Mouse (Mus musculus): ENCODE results near the gene Cep95. TPM values are rescaled to one million over a fixed set of nuclear protein-coding genes. Genes with fewer than 3 reads are reported as not detected.

Cep95 gene
- polyA plus RNA-seq, 1 experiment: 1.0 TPM

DNA sequence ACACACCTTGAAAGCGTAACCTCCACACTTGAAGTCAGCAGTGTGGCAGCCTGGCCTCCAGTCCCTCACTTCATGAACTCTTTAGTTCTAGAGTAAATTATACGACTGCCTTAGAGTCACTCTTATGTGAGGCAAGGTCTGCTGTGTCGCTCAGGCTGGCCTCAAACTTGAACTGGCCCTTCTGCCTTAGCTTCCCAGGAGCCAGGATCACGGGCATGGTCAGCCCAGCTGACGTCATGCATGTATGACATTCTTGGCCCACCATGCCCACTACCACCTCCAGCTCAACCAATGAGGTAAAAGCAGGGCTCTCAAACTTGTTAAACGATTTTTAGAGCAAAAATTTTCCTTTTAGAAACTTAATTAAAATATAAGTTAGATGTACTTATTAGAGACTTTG lies 32.3 kb downstream of the Cep95 start:
- no peak for TF ChIP-seq GATA1 (IDR thresholded peaks at IDR 0.05; ENCODE audit: low read length)

DNA sequence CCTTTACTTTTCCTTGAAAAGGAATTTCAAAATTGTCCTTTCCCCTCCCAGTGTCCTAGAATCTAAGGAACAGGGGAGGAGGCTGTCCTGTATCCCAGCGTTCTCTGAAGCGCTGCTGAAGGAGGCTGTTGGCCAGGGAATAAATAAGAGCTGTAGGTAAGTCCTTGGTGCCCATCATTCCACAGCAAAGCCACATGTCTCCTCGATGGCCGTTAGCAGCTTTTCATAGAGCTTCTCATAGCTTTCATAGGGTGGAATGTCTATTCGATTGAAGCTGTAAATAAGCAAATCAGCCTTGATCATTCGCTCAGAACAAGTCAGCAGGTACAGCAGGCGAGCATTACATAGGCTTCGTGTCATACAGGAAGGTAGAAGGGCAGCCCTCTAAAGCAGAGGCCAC lies 33.4 kb downstream of the Cep95 start:
- TF ChIP-seq GATA1 (IDR thresholded peaks at IDR 0.05; ENCODE audit: low read length): no peak

DNA sequence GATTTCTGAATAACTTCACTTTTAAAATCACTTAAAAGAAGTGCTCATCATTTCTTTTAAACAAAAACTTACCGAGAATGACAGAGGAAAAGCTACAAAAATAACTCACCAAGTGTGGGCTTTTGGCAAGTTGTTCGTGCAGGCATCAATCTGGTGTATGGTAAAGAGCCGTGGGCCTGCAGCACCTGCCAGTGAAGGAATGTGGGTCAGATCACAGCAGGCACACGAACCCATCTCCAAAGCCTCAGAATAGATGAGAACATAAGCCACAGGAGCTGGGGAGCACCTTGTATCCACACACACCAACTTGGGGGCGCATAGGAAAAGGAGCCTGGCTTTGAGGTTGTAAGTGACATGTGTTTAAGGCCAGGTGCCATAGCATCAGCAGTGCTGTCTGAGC lies 33.9 kb downstream of the Cep95 start:
- no peak for TF ChIP-seq GATA1 (IDR thresholded peaks at IDR 0.05; ENCODE audit: low read length)

DNA sequence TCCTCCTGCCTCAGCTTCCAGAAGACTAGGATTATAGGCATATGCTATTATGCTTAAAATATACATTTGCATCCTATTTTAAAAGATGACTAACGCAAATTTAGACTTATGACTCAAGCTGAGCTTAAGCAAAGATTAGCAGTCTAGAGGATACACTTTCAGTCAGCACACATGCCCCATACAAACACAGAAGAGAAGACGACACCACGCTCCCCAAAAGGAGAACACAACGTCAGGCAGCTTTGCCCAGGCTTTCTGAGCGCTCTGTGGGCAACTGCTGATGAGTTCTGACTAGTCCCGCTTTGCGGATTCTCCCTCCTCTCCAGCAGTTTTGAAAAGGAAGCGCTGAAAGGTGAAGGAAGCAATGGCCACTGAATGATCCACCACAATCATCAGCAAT lies 34.7 kb downstream of the Cep95 start:
- TF ChIP-seq GATA1 (IDR thresholded peaks at IDR 0.05; ENCODE audit: low read length): no peak

DNA sequence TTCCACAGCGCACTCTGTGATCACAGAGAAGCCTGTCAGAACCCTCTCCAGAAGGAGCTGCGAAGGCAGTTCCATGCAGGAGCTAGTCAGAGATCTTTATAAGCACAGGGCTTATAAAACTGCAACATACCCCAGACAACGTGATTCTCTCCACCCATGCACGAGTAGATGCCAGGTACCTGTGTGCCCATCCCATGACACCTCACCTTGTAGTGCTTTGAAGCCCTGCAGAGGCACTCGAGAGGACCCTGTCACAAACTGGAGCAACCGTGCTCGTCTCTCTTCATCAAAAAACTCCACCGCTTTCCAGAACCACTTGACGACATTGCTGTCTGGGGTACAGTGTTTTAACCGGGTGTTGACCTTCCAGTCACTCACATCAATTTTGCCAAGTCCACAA lies 35.4 kb downstream of the Cep95 start:
- no peak for TF ChIP-seq GATA1 (IDR thresholded peaks at IDR 0.05; ENCODE audit: low read length)

DNA sequence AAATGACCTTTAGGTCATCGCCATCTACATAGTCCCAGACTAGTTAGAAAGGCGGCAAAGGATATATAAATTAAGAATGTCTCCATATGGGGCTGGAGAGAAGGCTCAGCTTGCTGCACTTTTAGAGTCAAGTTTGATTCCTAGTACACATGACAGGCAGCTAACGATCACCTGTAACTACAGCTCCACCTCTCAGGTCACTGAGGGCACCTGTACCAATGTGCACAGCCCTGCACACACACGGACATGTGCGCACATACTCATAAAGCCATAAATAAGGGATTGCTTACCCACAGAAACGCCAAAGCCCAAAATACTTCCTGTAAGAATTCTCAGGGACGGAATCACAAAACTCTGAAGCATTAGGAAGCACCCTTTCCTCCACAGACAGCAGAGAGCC lies 39.0 kb downstream of the Cep95 start:
- TF ChIP-seq GATA1 (IDR thresholded peaks at IDR 0.05; ENCODE audit: low read length): no peak

DNA sequence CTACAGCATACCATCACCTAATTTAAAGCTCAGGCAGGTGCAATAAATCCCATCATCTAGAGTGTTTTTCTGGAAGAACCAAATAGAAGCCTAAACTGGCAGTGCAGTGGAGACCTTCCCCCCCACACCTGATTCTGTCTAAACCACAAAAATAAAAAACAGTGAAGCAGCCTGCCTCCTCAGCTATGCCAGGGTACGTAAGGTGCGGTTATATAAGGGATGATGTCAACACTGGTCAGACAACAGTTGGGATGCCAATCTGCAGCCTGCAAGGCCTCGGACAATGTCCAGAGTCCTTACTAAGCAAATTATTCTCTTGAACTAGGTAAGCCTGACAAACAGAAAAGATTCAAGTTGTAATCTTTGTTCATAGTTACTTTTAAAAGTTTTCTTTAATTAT lies 53.0 kb downstream of the Cep95 start:
- TF ChIP-seq GATA1 (IDR thresholded peaks at IDR 0.05; ENCODE audit: low read length): no peak

DNA sequence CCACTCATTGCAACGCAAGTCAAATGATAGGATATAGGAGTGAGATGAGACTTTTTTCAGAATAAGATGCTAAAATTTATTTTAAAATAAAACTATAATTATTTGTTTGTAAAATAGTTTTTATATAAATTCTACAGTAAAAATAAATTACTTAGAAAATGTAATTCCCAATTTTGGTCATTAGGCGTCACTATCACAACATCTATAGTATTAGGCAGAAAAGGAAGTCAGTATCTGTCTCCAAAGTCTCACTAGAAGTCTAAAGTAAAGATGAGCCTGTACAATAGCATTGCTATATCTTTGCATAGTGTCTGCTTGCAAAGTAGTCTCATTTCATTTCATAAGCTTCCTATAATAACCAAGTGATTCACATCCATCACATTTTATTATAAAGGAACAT lies 62.4 kb downstream of the Cep95 start:
- TF ChIP-seq GATA1 (IDR thresholded peaks at IDR 0.05; ENCODE audit: low read length): no peak

Other genes starting within 250 kb of the Cep95 start
- 2.8 and 3.2 TPM in 2 replicates for gene Tex2, start 175.8 kb upstream of the Cep95 start, polyA plus RNA-seq (2012)
- gene Pecam1, start 38.6 kb upstream of the Cep95 start, polyA plus RNA-seq (2012): not detected in 2 replicates
- gene Milr1, start 38.0 kb upstream of the Cep95 start, polyA plus RNA-seq (2012): not detected in 2 replicates
- 2.2 and 2.6 TPM in 2 replicates for gene Polg2, start 9.7 kb upstream of the Cep95 start, polyA plus RNA-seq (2012)
- 1,620 and 1,930 TPM in 2 replicates for gene Ddx5, start 67 bp upstream of the Cep95 start, polyA plus RNA-seq (2012)
- 2.4 and 2.8 TPM in 2 replicates for gene Smurf2, start 131.5 kb downstream of the Cep95 start, polyA plus RNA-seq (2012)
- gene Kpna2, start 210.3 kb downstream of the Cep95 start, polyA plus RNA-seq (2012): 10.4 TPM in 2 replicates
- 0.44 and 0.45 TPM in 2 replicates for gene 1810010H24Rik, start 236.4 kb downstream of the Cep95 start, polyA plus RNA-seq (2012)